Mouse (Mus musculus) heart, postnatal 0 days (tissue): ENCODE measurements at regions not wholly inside any gene's neighbourhood (a gene's known extent, or its start where the extent isn't known, plus 50 kb on each side); places are given as distances from the start of the nearest gene placed in this dataset.

Experiments
- ATAC-seq: fragments of 200-750 bp; cut with Nextera tagmentation; 2 replicates; pipeline ENCODE4 v1.8.0; 2017; ENCODE audit warnings: low read depth, moderate number of reproducible peaks, moderate library complexity; ENCODE audit not compliant: insufficient read depth
- DNase-seq: peaks from one replicate; pipeline ENCODE4 v3.0.0-alpha.2; 2016; ENCODE audit warnings: low spot score
- H3K27ac ChIP-seq: fragments of 300-500 bp; sonication (generic); 2 replicates; pipeline ENCODE4 v1.5.1; 2014; ENCODE audit warnings: low read depth, mild to moderate bottlenecking
- H3K27me3 ChIP-seq: fragments of 300-500 bp; sonication (generic); 2 replicates; pipeline ENCODE4 v1.6.1; 2014; ENCODE audit warnings: low read length, mixed read lengths; ENCODE audit not compliant: control insufficient read depth, insufficient read depth
- H3K36me3 ChIP-seq: fragments of 300-500 bp; sonication (generic); replicated peaks from 2 replicates; pipeline ENCODE4 v1.6.1; 2014; ENCODE audit warnings: low read length, mixed read lengths; ENCODE audit not compliant: control insufficient read depth, insufficient read depth
- H3K4me1 ChIP-seq: fragments of 300-500 bp; sonication (generic); 2 replicates; pipeline ENCODE4 v1.6.1; 2014; ENCODE audit warnings: antibody characterized with exemption; ENCODE audit not compliant: control insufficient read depth, insufficient read depth
- H3K4me2 ChIP-seq: fragments of 300-500 bp; sonication (generic); 2 replicates; pipeline ENCODE4 v1.6.1; 2014; ENCODE audit warnings: low read depth, mild to moderate bottlenecking, low read length, moderate library complexity
- H3K4me3 ChIP-seq: fragments of 300-500 bp; sonication (generic); 2 replicates; pipeline ENCODE4 v1.5.1; 2014; ENCODE audit warnings: low read depth, low read length
- H3K9ac ChIP-seq: fragments of 300-500 bp; sonication (generic); replicated peaks from 2 replicates; pipeline ENCODE4 v1.6.1; 2014; ENCODE audit warnings: low read depth, low read length, mixed read lengths
- H3K9me3 ChIP-seq: fragments of 300-500 bp; sonication (generic); replicated peaks from 2 replicates; pipeline ENCODE4 v1.6.1; 2016; ENCODE audit warnings: low read length; ENCODE audit not compliant: control insufficient read depth
- CTCF ChIP-seq: IDR thresholded peaks from 2 replicates; pipeline ENCODE4 v1.5.1; 2016; ENCODE audit warnings: antibody characterized with exemption, control low read depth, low read depth
- EP300 ChIP-seq: IDR thresholded peaks from 2 replicates; pipeline ENCODE4 v1.6.1; 2016; ENCODE audit warnings: antibody characterized with exemption, low read depth
- WGBS: fragments of 180-500 bp; shearing (Covaris S2); extraction: QIAGEN DNeasy Blood & Tissue Kit; methylation state at CpG from one replicate; pipeline ENCODE4 v1.1.7; 2014; 5-methylcytosine and 5-hydroxymethylcytosine counted together

GRCm38 (mm10) chr10:117558292-117558800 is 71.0 kb upstream of the Cpm start:
- WGBS: 74% methylated on average over 5 of the region's 5 CpGs
- no peaks in the 10 kb centered on the region for H3K4me1 ChIP-seq
- no peak for DNase-seq

GRCm38 (mm10) chr10:117557666-117558065 is 71.6 kb upstream of the Cpm start:
- DNase-seq: no peak
- no peaks in the 10 kb centered on the region for H3K36me3 ChIP-seq
- H3K4me3 ChIP-seq: no peak overlapping the region
- H3K9ac ChIP-seq: no peak overlapping the region
- H3K4me1 ChIP-seq: no peaks in the 10 kb centered on the region
- no peaks in the 10 kb centered on the region for H3K9me3 ChIP-seq
- no peak overlapping the region for H3K4me2 ChIP-seq
- WGBS: 82% methylated on average over 1 of the region's 1 CpGs
- H3K27me3 ChIP-seq: no peaks in the 10 kb centered on the region
- no peak for ATAC-seq
- no peak overlapping the region for H3K27ac ChIP-seq
- TF ChIP-seq EP300 (no peak), CTCF (no peak)

More at GRCm38 (mm10) chr10:117558292-117558800, 71.0 kb upstream of the Cpm start:
- Histone ChIP-seq H3K27me3 (no peaks in the 10 kb centered on the region), H3K27ac (no peak overlapping the region), H3K4me3 (no peak overlapping the region), H3K4me2 (no peak overlapping the region), H3K9me3 (no peaks in the 10 kb centered on the region), H3K36me3 (no peaks in the 10 kb centered on the region), H3K9ac (no peak overlapping the region)
- TF ChIP-seq EP300 (no peak), CTCF (no peak)
- no peak for ATAC-seq

DNA sequence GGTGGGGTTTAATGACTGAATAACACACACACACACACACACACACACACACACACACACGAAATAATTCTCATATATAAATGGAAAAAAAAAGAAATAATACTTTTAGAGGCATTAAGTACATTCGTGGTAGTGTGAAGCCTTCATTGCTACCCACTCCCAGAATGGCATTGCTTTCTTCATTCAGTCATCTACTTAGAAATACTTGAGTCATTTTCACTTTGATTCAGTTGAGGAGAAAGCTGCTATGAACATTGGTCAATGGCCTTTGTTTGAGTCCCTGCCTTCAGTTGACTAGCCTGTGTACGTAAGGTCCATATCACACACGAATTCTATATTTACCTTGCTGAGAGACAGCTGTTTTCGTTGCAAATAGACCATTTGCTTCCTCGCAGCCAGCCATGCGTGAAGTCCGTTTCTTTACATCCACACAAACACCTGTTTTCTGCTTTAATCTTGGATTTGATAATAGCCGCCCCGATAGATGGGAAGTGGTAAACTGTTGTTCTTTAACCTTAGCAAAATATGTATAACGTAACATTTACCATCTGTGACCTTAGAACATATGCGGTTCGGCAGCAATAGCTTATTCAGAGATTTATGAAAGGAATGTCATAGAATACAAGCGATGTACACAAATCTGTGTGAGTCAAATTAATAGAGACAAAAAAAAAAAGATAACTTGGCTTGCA is 72.3 kb upstream of the Cpm start:
- DNase-seq: no peak
- Histone ChIP-seq H3K27ac (no peak overlapping the region), H3K9me3 (no peaks in the 10 kb centered on the region), H3K4me2 (no peak overlapping the region), H3K4me1 (no peaks in the 10 kb centered on the region), H3K36me3 (no peaks in the 10 kb centered on the region), H3K9ac (no peak overlapping the region), H3K27me3 (no peaks in the 10 kb centered on the region), H3K4me3 (no peak overlapping the region)
- TF ChIP-seq CTCF (no peak), EP300 (no peak)
- no peak for ATAC-seq
- WGBS: 80% methylated on average over 14 of the region's 14 CpGs

DNA sequence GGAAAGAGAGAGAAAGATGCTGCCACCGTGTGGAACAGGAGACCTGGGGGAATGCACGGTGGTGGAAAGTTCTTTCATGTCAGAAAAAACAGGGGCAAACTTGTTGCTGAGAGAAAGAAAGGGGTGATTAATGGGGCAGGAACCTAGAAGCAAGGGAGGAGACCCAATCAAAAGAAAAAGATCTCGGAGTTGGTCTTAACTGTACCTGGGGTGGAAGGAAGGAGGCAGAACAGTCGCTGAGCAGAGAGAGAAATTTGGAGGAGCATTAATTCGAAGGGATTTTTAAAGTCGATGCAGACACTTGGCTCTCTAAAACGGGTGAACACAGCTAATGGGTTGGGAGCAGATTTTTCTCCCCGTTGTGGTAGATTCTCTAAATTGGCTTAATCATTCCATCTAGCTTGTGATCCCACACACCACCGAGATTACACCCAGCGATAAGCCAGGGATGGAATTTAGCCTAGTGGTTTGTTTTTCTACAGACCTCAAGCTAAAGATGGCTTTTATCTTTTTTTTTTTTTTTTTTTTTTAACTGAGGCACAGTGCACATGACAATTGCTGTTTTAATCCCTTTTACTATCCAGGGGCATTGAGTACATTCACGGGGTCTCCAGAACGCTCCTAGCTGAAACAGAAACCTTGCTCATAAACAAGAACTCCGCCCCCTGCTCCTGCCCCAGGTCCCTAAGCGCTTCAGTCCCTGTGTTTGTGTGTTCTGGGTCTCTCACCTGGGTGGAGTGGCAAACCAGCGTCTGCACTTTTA is 73.1 kb upstream of the Cpm start:
- TF ChIP-seq EP300 (no peak), CTCF (no peak)
- WGBS: 45% methylated on average over 15 of the region's 15 CpGs

GRCm38 (mm10) chr10:117555542-117555941 is 73.8 kb upstream of the Cpm start:
- Histone ChIP-seq H3K36me3 (no peaks in the 10 kb centered on the region), H3K27ac (no peak overlapping the region), H3K4me3 (no peak overlapping the region), H3K9ac (no peak overlapping the region), H3K4me2 (no peak overlapping the region), H3K4me1 (no peaks in the 10 kb centered on the region), H3K9me3 (no peaks in the 10 kb centered on the region), H3K27me3 (no peaks in the 10 kb centered on the region)
- no peak for DNase-seq
- 80% methylated on average over 10 of the region's 10 CpGs for WGBS
- TF ChIP-seq CTCF (no peak), EP300 (no peak)
- ATAC-seq: no peak

More for the DNA sequence above, 73.1 kb upstream of the Cpm start:
- H3K4me2 ChIP-seq: no peak overlapping the region
- DNase-seq (no peak), ATAC-seq (no peak)
- H3K4me1 ChIP-seq: no peaks in the 10 kb centered on the region
- no peaks in the 10 kb centered on the region for H3K36me3 ChIP-seq
- H3K27ac ChIP-seq: no peak overlapping the region
- no peaks in the 10 kb centered on the region for H3K27me3 ChIP-seq
- H3K4me3 ChIP-seq: no peak overlapping the region
- no peak overlapping the region for H3K9ac ChIP-seq
- no peaks in the 10 kb centered on the region for H3K9me3 ChIP-seq
